Mouse (Mus musculus) Patski (cell line): Measurements from ENCODE around the gene Txk. TPM values are rescaled to one million over a fixed set of nuclear protein-coding genes. Genes with fewer than 3 reads are reported as not detected.

Source experiments
- ATAC-seq: fragments of 100-300 bp; one replicate; pipeline ENCODE4 v1.8.0; 2021
- CTCF ChIA-PET: fragments of 350-600 bp; sonication (Branson Sonifier 250); formaldehyde crosslinking; loops from one replicate; lab custom pipeline; 2022; ENCODE audit warnings: inconsistent platforms; lab: Charles Lee
- POLR2A ChIA-PET: fragments of 350-600 bp; sonication (Branson Sonifier 250); formaldehyde crosslinking; loops from one replicate; lab custom pipeline; 2022; ENCODE audit warnings: antibody characterized with exemption, inconsistent platforms; lab: Charles Lee
- DNase-seq: peaks from one replicate; pipeline ENCODE4 v3.0.0-alpha.2; 2011; ENCODE audit warnings: low read depth, low spot score
- H3K27me3 ChIP-seq: fragments of 371-371 bp; one replicate; pipeline ENCODE4 v1.5.1; 2021
- CTCF ChIP-seq: fragments of 100-300 bp; IDR thresholded peaks from one replicate; pipeline ENCODE4 v1.5.1; 2021
- in situ Hi-C: fragments of 300-500 bp; cut with MboI; formaldehyde crosslinking; loops from 3 replicates; pipeline ENCODE4 v1.11.1; 2018; ENCODE audit warnings: low pct_unique_long_range_greater_than_20kb, mixed read lengths
- polyA plus RNA-seq: library from polyadenylated mRNA; unstranded; gene quantifications from one replicate; pipeline ENCODE4 v1.2.3, GENCODE M21; 2021

Gene Txk
- polyA plus RNA-seq, 1 experiment from 2014 or later: 0.09 TPM

DNA sequence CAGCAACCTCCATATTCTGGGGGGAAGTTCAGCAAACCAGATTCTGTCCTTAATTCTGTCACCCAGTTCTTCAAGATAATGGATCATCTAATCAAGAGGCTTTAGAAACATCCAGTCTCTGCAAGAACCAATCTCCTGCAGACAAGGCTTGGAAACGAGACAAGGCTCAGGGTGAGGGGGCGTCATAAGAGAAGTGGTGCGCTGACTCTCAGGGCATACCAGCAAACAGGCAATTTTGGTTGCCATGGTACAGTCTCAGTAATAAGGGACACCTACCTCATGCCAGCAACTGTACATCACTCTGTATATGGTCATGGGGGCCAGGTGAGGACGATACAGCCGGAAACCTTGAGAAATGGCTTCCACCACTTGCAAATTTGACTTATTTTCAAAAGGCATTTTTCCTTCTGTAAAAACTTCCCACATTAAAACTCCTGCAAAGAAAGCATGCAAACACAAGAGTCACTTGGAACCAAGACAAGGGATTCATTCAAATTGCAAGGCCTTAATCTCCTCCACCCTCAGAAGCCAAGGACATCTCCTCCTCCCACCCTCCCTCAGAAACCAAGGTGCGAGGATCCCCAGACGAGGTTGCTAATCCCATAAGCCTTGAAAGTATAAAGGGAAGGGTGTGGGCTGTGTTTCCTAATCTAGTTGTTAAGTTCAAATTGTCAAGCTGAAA, 53.6 kb downstream of the Txk start:
- ChIA-PET POLR2A (no interaction called here), CTCF (no interaction called here)

DNA sequence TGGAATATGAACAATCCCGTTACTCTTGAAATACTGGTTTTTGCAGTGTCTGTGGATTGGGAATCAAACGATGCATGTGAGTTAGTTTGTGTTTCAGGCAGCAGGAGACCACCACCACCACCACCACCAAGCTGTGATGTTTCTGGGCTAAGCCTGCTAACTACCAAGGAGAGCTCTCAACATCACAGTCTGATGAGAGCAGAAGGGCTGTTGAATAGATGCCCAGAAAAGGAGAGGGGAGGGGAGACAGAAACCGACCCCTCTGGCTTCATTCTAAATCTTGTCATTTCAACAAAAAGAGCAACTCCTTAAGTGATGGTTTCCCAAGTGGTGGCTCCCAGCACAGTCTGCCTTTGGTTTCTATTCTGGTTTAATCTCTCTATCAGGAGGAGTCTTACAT, 54.2 kb downstream of the Txk start:
- DNase-seq (no peak), ATAC-seq (no peak)
- TF ChIP-seq CTCF: no peak
- no peaks in the 10 kb centered on the region for H3K27me3 ChIP-seq
- POLR2A ChIA-PET: no interaction called here
- in situ Hi-C loops: no loop called here
- CTCF ChIA-PET: interaction anchor here (1.0 to 2.1 kb wide), 2 partner anchors 9 to 13 kb away, joined by 4 to 5 read pairs; no protein-coding TSS in a partner anchor

More for the DNA sequence above, 53.6 kb downstream of the Txk start:
- no peak for TF ChIP-seq CTCF
- ATAC-seq (no peak), DNase-seq (no peak)
- in situ Hi-C loops: no loop called here
- no peaks in the 10 kb centered on the region for H3K27me3 ChIP-seq

DNA sequence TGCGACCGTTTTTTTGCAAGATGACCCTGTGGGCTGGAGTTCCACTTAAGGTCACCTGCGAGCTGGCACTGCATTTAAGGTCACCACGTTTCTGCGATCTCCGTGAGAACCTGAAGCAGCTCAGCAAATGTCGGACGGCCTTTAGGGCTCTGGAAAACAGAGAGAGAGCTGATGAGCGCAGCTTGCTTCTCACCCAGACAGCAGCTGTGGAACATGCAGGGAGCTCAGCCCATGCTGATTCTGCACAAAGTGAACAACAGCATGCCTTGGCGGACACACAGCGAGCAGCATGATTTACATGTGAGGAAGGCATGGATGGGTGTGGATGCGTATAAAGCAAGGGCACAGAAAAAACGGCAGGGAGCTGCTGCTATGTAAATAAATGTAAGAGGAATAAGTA, 56.1 kb downstream of the Txk start:
- no peaks in the 10 kb centered on the region for H3K27me3 ChIP-seq
- ChIA-PET CTCF (interaction anchor here (1.2 to 2.1 kb wide), 2 partner anchors 10 to 15 kb away, joined by 5 read pairs; no protein-coding TSS in a partner anchor), POLR2A (no interaction called here)
- in situ Hi-C loops: no loop called here
- no peak for TF ChIP-seq CTCF
- ATAC-seq: no peak
- DNase-seq: no peak

DNA sequence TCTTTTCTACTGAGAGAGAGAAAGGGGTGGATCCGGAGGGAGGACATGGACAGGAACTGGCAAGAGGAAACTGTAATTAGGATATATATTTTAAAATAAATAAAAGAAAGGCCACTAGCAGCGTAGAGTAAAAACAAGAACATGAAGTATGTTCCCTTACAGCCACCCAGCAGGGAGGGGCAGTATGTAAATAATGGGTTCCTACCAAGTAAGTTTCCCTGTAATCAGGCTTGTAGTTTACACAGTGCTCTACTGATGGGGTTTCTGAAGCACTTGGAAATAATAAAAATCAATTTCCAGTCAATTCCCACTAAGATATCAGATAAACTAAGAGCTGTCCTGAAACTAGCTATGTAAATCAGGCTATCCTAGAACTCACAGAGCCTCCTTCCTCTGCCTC, 57.9 kb downstream of the Txk start:
- DNase-seq: no peak
- in situ Hi-C loops: no loop called here
- TF ChIP-seq CTCF: no peak
- no peak for ATAC-seq
- POLR2A ChIA-PET: no interaction called here
- CTCF ChIA-PET: no interaction called here
- H3K27me3 ChIP-seq: no peaks in the 10 kb centered on the region

DNA sequence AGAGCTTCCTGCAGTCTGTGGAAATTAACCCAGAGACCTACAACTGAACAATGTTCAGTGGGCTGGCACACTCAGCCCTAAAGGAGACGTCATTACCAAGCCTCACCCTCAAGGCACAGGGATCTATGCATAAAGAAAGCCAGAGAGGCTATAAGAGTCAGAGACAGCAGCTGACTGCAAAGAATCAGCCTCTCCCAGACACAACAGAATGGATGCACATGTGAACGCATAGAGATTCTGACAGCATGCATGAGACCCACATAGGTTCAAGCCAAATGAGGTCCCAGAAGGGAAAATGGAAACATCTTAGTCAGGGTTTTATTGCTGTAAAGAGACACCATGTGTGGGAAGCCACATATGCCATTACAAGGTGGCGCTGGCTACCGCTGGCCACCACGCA, 62.1 kb downstream of the Txk start:
- no peak for TF ChIP-seq CTCF
- in situ Hi-C loops: no loop called here
- DNase-seq (no peak), ATAC-seq (no peak)
- H3K27me3 ChIP-seq: no peaks in the 10 kb centered on the region
- ChIA-PET CTCF (no interaction called here), POLR2A (no interaction called here)

DNA sequence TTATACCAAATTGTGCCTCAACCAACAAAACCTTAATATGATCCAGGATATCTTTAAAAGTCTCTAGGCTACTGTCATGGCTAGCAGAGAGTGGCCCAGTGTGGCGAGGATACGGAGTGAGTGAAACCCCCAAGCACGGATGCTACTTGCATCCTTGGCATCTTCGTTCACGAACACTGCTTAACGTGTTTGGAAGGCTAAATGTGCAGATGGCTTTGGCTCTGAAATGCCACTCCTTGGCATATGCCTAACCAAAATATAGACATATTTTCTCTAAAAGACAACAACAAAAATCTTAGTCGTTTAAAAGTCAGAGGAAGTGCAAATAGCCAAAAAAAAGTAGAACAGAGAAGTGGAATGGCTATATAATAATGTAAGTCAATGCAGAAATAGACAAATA, 63.0 kb downstream of the Txk start:
- POLR2A ChIA-PET: no interaction called here
- TF ChIP-seq CTCF: no peak
- ATAC-seq: no peak
- in situ Hi-C loops: no loop called here
- no peak for DNase-seq
- no peaks in the 10 kb centered on the region for H3K27me3 ChIP-seq
- CTCF ChIA-PET: no interaction called here

DNA sequence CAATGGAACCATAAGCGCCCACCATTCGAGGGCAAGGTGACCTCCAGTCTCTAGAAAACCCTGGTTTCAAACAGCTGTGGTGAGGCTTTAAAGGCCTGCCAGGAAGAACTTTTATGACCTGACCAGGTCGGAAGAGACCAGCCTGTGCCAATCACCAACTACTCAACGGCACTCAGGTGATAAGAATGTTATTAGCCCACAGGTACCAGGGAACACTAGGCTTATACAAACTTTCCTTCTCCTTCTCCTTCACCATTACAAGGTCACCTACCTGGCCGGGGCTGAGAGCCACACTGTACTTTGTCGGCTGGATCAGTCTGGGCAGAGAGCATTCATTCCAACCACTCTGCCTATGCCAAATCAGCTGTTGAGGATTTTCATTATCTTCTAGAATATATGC, 71.1 kb downstream of the Txk start:
- CTCF ChIA-PET: no interaction called here
- POLR2A ChIA-PET: no interaction called here
- ATAC-seq (no peak), DNase-seq (no peak)
- no peak for TF ChIP-seq CTCF
- H3K27me3 ChIP-seq: no peaks in the 10 kb centered on the region
- in situ Hi-C loops: no loop called here

DNA sequence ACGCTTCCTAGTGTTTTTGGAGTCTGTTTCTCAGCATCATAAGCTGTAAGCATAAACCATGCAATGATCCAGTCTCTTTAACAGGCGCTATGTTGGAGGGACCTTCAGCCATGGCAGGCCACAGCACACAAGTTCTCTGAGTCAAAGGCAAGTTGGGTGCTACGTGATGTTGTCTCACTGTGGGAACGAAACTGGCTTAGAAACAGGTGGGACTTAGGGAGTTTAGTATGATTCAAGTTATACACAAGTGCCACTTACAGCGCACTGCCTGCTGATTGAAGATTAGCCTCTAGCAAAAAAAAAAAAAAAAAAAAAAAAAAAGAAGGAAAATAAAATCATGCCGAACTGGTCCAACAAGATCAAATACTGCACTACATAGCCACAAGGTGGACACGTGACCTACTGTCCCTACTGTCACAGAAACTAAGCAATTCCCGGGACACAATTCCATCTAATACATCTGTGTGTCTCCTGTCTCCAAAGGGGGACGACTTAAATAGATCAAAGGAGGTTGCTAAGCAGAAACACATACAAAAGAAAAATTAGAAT, 77.5 kb downstream of the Txk start:
- POLR2A ChIA-PET: interaction anchor here (0.6 to 0.7 kb wide), 4 partner anchors 73 to 344 kb away, joined by 3 to 6 read pairs (median 4); no protein-coding TSS in a partner anchor
- H3K27me3 ChIP-seq: no peaks in the 10 kb centered on the region
- no peak for ATAC-seq
- CTCF ChIA-PET: interaction anchor here (1.4 to 5.6 kb wide), 2 partner anchors 11 to 18 kb away, joined by 4 to 30 read pairs; no protein-coding TSS in a partner anchor
- TF ChIP-seq CTCF: no peak
- in situ Hi-C loops: no loop called here
- no peak for DNase-seq

DNA sequence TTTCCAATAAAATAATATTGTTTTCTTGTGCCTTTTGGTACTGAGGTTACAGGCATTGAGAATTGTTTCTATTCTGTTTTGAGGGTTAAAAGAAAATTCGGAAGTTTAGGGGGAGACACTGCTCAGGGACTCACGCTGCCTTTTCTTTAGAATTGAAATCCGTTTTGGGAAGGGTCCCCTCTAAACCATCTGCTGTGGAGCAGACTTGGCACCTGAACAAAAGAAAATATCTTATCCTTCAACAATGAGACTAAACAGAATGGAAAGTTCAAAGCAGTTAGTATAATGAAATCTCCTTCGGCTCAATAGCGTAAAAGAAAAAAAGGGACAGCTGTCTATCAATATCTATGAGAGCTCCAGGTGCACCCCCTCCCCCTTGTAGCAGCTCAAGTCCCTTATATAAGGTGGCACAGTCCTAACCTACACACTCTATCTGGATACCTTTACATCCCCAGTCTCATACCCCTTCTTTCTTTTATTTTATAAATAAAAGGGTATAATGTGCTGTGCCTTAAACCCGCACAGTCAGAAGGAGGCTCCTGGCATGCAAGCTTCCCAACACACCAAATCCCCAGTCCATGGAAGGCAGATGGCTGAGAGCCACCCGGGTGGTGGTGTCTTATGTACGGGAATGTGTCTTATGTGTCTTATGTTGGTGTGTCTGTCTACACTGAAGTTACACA, 81.4 kb downstream of the Txk start:
- ATAC-seq (no peak), DNase-seq (no peak)
- POLR2A ChIA-PET: interaction anchor here (1.6 kb wide), 1 partner anchor 35 kb away, joined by 3 read pairs; no protein-coding TSS in a partner anchor
- CTCF ChIA-PET: interaction anchor here (1.7 kb wide), 1 partner anchor 29 kb away, joined by 3 read pairs; no protein-coding TSS in a partner anchor
- in situ Hi-C loops: no loop called here
- no peak for TF ChIP-seq CTCF
- no peaks in the 10 kb centered on the region for H3K27me3 ChIP-seq

DNA sequence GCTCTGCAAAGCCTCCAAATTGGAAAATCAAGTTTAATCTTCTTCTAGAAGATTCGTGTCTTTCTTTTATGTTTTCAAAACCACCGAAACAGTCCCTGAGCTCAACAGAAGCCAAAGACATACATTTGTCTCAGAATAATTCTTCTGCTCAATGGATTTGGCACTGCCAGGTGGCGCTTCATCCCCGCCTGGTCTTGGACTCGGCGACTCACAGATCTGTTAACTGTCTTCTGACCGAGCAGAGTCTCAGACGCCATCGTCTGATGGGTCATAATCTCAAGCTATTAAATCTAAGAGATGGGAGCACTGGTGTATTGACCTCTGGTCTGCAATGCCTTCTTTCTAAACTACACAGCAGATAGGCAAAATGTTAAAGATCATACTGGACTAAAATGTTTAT, 84.2 kb downstream of the Txk start:
- in situ Hi-C loops: no loop called here
- POLR2A ChIA-PET: interaction anchor here (0.6 kb wide), 1 partner anchor 262 kb away, joined by 3 read pairs; no protein-coding TSS in a partner anchor
- H3K27me3 ChIP-seq: no peaks in the 10 kb centered on the region
- CTCF ChIA-PET: interaction anchor here (1.1 to 1.2 kb wide), 2 partner anchors 20 to 38 kb away, joined by 4 read pairs; no protein-coding TSS in a partner anchor
- DNase-seq: no peak
- no peak for TF ChIP-seq CTCF
- ATAC-seq: no peak
